Mouse (Mus musculus) right cerebral cortex, adult 2 months (tissue): ENCODE results near the gene Faiml.

Source experiments
- DNase-seq, 2 experiments: peaks; one replicate each; pipeline ENCODE4 v3.0.0; 2021 to 2022; ENCODE audit warnings: low spot score in 2 of 2

Gene Faiml

GRCm38 (mm10) chr9:99237139-99237538 lies at the start of gene Faiml:
Gene Faiml (minus strand): TSS chr9:99237239.
- no peak for DNase-seq

- DNase-seq: no peak
Observed at GRCm38 (mm10) chr9:99258891-99259290, 21.9 kb upstream of the Faiml start.

- no peak for DNase-seq
Observed at GRCm38 (mm10) chr9:99256821-99257220, 19.8 kb upstream of the Faiml start.

- DNase-seq: no peak
Observed at GRCm38 (mm10) chr9:99256206-99256605, 19.2 kb upstream of the Faiml start.

DNA sequence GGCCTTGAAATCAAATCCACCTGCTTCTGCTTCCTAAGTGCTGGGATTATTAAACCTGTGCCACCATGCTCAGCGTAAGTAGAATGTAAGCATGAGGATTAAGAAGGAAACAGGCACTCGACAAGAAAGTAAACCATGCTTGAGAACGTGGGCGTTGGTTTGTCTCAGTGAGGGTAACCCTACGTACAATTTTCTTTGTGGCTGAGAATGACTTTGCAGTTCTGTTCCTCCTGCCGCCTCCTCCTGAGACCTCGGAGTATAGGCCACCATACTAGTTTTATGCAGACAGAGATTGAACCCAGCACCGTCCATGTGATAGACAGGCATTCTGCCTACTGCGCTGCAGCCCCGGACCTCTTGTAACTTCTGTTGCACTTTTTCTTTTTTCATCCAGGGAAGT lies 16.8 kb upstream of the Faiml start:
- no peak for DNase-seq

DNA sequence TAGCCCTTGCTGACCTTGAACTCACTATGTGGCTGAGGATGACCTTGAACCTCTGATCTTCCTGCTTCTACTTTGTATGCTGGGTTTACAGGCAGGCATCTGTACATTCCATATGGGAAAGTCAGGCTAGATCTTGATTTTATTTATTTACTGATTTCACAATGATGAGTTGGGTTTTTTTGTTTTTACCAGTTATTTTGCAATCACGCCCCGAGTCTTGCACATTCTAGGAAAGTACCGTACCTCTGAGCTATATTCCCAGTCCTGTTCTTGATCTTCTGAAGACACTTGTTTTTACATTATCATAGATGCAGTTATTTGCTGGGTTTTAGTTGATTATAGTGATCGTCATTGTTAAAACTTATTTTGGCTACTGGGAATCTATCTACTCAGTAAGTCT lies 11.9 kb upstream of the Faiml start:
- DNase-seq: no peak

DNA sequence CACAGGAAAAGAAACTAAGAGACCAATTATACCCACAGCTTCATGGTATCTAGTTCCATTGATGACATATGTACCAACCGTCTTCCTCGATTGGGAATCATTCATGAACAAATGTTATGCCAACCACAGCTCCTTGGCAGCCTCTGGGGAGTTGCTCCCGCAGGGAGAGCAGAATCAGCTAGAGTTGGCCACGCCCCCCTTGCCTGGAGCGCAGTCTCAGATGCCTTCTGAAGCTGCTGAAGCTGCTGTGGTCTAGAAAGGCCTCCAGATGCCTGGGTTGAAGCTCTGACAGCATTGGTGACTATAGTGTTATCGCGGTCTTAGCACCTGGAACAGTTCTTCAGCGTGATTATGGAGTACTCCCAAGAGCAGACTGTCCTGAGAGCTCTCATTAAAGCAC lies 11.3 kb upstream of the Faiml start:
- DNase-seq: no peak

DNA sequence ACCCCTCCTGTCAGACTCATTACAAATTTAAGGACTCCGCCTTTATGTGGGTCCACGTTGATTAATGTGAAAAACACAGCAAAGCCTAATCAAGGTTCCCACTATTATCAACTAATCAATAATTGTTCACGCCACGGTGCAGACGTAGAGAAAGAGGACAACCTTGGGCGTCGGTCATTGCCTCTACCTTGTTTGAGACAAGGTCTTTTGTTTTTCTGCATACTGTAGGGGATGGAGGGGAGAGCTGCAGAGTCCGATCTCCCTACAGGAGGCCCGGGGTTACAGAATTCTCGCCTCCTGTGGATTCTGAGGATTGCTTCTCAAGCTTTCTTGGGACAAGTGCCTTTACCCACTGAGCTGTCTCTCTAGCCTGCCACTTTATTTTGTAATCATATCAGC lies 6.9 kb upstream of the Faiml start:
- peak in 1 of 2 experiments; percentile 7 for DNase-seq

GRCm38 (mm10) chr9:99243190-99243894 lies 6.3 kb upstream of the Faiml start, which contains the start of gene Cep70:
Gene Cep70 (plus strand): TSS chr9:99243367.
- DNase-seq: peak; percentile 95 to 97

DNA sequence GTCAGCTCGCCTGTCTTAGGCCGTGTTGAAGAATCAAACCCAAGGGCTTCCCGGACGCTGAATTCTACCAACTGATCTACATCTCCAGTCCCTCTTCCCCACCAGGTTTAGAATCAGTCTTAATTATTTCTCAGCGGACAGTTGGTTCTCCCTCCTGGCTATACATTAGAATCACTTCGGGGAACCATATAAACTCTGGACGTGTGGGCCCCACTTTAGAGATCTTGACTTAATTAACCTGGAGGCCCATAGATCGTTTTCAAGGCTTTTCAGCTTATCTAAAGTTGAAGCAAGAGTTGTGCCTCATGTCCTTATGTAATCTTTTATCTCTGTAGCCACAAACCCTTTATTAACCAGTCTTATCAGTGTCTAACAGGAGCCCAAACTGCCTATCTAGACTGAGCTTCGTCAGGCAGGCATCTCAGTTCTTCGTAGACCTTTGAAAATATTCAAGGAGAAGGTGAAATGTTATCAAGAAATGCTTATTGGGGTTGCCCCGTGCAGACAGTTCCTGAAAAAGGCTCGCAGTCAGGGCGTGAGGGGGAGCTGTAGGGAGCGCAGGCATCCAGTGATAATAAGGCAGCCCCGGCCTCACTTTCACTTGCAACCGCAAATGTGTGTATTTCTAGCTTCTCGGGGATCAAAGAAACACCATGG lies 5.6 kb upstream of the Faiml start:
- peak in 1 of 2 experiments; percentile 8 for DNase-seq

DNA sequence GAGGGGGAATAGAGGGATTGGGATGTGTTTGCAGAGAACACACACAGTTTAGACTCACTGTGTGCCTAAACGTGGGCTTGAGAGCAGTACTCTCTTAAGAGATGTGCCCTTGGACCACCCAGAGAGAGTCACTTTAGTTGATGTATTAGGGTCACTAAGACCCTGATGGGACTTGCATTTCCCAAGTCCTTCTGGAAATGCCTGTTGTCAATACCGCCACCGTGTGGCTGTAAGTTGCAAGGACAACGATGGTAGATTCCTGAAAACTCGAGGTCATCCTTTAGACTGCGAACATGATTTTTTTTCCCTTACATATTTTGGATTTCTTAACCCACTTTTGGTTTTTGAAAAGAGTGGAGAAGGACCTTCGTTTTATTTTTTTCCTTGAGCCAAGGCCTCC lies 5.0 kb upstream of the Faiml start:
- DNase-seq: peak; percentile 68 to 79

DNA sequence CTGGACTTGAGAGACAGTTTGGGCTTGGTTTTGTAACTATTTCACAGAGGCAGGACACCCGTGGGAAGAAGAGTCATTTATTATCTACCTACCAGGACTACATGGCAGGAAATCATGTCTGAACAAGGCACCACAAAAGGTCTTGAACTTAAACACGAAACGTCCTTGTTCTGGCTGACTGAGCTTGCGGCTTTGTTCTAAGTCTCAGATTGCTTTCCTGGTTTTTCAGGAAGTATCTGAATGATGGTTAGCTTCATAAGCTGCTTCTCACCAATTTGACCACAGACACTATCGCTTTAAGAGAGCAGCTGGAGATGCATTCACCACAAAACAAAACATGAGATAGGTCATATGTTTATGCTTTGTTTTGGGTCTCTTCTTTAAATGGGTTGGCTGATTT lies 3.5 kb upstream of the Faiml start:
- no peak for DNase-seq

DNA sequence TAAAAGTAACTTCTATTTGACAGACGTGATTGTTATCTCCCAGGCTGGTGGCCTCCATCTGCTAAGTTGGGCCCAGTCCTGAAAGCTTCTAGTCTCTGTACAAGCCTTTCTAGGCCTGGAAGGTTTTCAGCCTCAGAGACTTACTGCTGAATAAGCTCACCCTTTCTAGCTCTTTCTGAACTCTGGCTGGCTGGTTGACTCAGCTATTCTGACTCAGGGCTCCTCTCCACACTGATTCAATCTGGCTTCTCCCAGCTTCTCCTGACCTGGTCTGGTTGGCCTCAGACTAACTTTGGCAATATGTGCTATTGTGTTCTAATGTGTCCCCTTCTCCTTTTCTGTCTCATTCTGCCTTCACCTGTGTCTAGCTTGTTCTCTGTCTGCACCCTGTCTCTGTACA lies 2.2 kb upstream of the Faiml start:
- DNase-seq: no peak

DNA sequence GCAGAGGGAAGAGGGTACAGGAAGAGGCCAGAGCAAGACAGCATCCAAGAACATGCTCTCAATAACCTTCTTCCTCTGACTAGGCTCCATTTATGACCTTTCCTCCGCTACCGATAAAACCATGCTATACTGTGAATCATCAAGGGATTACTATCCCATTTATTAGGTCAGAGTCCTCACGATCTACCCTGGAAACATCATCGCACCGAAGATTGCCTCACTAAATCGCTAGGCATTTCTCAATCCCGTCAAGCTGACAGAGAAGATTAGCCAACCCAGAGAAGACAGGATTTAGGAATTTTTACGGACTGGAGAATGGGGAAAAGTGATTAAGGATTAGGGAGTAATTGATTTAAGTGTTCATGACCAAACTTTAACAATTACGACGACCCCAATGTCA lies 1.2 kb upstream of the Faiml start:
- DNase-seq: no peak

- DNase-seq: no peak
Observed at GRCm38 (mm10) chr9:99229450-99229849, 7.6 kb downstream of the Faiml start.

GRCm38 (mm10) chr9:99224583-99224982 lies 12.5 kb downstream of the Faiml start:
- DNase-seq: no peak

- no peak for DNase-seq
Observed at GRCm38 (mm10) chr9:99221636-99222035, 15.4 kb downstream of the Faiml start.

GRCm38 (mm10) chr9:99217999-99218719 lies 18.9 kb downstream of the Faiml start:
- DNase-seq: no peak

DNA sequence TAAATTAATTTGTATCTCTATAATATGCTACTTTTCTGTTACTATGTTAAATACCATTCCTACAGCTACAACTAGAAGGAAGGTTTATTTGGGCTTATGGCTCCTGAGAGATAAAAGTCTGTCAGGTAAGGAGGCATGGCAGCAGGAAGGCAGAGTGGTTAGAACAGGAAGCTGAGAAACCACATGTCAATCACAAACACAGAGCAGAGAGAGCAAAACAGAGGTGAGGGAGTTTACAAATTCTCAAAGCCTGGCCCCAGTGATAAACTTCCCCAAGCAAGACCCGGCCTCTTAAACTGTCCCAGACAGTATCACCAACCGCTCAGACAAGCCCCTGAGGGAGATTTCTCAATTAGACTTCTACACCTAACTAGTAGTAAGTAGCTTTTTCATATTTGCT lies 20.9 kb downstream of the Faiml start:
- no peak for DNase-seq

DNA sequence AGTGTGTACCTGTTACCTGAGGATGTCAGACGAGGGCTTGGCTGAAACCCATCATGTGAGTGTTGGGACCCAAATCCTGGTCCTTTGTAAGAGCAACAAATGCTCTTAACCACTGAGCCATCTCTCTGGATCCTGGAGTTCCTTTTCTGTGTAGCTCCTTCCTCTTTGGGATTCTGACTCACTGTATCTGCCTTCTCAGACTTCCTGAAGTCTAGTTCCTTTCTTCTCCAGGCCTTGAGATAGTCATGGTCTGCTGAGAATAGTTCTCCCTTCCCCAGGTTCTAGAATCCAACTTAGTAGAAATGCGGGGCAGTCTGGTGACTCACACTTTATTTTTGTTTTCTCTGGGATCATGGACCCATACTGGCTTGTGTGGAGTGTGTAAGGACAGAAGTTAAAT lies 24.4 kb downstream of the Faiml start:
- DNase-seq: no peak

DNA sequence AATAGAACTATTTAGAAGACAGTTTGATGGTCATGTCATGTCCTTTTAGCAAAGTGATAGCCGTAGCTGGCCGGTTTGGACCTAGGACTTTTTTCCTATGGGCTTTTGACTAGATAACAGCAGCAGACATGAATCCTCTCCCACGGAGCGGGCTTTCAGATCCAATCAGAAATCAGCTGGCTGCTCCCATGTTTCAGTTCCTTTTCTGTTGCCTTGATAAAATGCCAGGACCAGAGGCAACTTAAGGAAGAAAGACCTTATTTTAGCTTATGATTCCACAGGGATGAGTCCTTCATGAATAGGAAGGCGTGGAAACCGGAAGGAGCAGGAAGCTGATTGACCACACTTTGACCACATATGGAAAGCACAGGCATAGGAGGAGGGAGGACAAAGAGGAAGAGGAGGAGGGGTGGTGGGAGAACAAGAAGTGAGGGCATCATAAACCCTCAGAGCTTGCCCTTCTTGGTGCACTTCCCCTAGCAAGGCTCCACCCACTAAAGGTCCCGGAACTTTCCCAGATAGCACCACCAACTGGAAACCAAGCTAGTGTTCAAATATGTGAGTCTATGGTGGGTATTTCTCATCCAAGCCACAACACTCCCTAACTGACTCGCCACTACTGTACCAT lies 53.9 kb downstream of the Faiml start:
- no peak for DNase-seq

- no peak for DNase-seq
Observed at GRCm38 (mm10) chr9:99182121-99182520, 54.9 kb downstream of the Faiml start.
